Mouse (Mus musculus): Measurements from ENCODE around the gene 1700001J03Rik. TPM values are rescaled to one million over a fixed set of nuclear protein-coding genes. Genes with fewer than 3 reads are reported as not detected.
"Not testable (repeated sequence)": the region's sequence is repeated elsewhere in the genome, so short reads cannot be mapped to it uniquely, and the experiment has no call there.

Gene 1700001J03Rik
- polyA plus RNA-seq (2014; fragmentation: Nextera tagmentation; extraction: Ambion mirVana) = not detected in 2 replicates

DNA sequence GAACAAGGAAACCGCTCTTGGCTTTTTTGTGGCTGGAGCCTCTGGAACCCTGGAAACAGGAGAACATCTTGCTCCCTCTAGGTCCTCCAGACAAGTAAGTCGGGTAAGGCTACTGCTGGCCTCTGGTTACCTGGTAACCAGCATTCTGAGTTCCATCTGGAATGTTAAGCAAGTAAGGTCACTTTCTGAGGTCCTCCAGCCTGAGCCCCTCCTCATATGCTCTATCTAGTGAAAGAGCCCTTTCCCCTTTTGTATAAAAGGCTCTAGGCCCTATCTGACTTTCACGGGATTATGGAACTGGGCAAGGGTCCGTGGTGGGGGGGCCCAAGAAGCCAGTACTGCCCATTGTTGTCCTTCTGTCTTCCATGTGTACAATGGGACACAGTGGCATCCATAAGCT, at the start of gene 1700001J03Rik:
Gene 1700001J03Rik, minus strand, starts transcription at position 101 of the 400 bp plus-strand sequence.
- 74% methylated on average over 4 of the region's 4 CpGs for WGBS
- not testable (repeated sequence) for ATAC-seq (ENCODE audit: insufficient read depth)

DNA sequence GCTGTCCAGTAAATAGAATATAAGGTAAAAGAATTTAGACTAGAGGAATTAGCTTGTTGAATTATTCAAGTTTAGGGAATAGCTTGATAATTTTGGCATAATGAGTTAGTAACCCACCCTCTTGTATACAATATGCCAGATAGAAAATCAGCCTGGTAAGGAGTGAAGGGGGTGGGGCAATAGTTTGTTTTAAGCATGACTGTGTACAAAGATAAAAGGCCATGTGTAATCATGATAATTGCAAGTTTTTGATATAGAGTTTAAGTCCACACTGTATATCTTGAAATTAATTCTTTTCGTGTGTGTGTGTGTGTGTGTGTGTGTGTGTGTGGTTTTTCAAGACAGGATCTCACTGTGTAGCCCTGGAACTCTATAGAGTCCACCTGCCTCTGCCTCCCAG, 49.2 kb upstream of the 1700001J03Rik start:
- 0 out of 2 replicates have a peak, but pooled peaks cover 2% of the 10 kb centered on the region for H3K4me1 ChIP-seq (ENCODE audit: insufficient read depth)
- no peaks in the 10 kb centered on the region for H3K9me3 ChIP-seq (ENCODE audit: low read depth, low read length)
- H3K9ac ChIP-seq = no peak overlapping the region
- no peaks in the 10 kb centered on the region for H3K36me3 ChIP-seq (ENCODE audit: insufficient read depth)
- H3K4me2 ChIP-seq = no peak overlapping the region
- no peak overlapping the region for H3K27ac ChIP-seq (ENCODE audit: low read depth)
- no peak overlapping the region for H3K4me3 ChIP-seq (ENCODE audit: low read depth, low read length)
- DNase-seq = no peak
- no peak for TF ChIP-seq CTCF (IDR thresholded peaks at IDR 0.05; ENCODE audit: low read depth)
- H3K27me3 ChIP-seq (ENCODE audit: insufficient read depth, low read length) = no peaks in the 10 kb centered on the region
- WGBS = 68% methylated on average over 1 of the region's 1 CpGs
- no peak for ATAC-seq (ENCODE audit: insufficient read depth)

More for the DNA sequence above, at the start of gene 1700001J03Rik:
- not testable (repeated sequence) for H3K9me3 ChIP-seq (ENCODE audit: low read depth, low read length); H3K27ac ChIP-seq (ENCODE audit: low read depth); H3K9ac ChIP-seq; H3K27me3 ChIP-seq (ENCODE audit: insufficient read depth, low read length); H3K36me3 ChIP-seq (ENCODE audit: insufficient read depth); H3K4me1 ChIP-seq (ENCODE audit: insufficient read depth); H3K4me2 ChIP-seq; DNase-seq; H3K4me3 ChIP-seq (ENCODE audit: low read depth, low read length)

DNA sequence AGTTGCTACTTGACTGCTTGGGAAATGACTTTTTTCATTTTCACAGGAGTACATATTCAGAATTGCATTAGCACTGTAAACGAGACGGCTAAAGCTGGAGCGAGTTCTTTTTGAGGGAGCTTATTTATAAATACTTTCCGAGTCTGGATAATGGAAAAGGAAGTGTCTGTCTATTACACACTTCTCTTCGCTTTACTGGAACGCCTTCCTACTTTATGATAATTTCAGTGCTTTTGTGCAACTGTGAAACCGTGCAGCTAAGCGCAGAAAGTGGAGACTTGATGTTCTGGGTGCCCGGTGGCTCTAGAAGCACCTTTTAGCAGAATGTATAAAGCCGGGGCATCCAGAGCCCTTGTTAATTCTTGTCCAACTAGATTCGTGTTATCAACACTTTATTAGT, 47.7 kb upstream of the 1700001J03Rik start:
- DNase-seq (no peak), ATAC-seq (ENCODE audit: insufficient read depth) (no peak)
- H3K36me3 ChIP-seq (ENCODE audit: insufficient read depth) = no peaks in the 10 kb centered on the region
- H3K9me3 ChIP-seq (ENCODE audit: low read depth, low read length) = no peaks in the 10 kb centered on the region
- TF ChIP-seq CTCF (IDR thresholded peaks at IDR 0.05; ENCODE audit: low read depth) = no peak
- peak overlapping the region; percentile 79 for H3K4me3 ChIP-seq (ENCODE audit: low read depth, low read length)
- peak overlapping the region; percentile 83 for H3K9ac ChIP-seq
- 0 out of 2 replicates have a peak, but pooled peaks cover 2% of the 10 kb centered on the region for H3K4me1 ChIP-seq (ENCODE audit: insufficient read depth)
- no peak overlapping the region for H3K27ac ChIP-seq (ENCODE audit: low read depth)
- WGBS = 43% methylated on average over 11 of the region's 11 CpGs
- no peaks in the 10 kb centered on the region for H3K27me3 ChIP-seq (ENCODE audit: insufficient read depth, low read length)
- H3K4me2 ChIP-seq = peak overlapping the region; percentile 69

DNA sequence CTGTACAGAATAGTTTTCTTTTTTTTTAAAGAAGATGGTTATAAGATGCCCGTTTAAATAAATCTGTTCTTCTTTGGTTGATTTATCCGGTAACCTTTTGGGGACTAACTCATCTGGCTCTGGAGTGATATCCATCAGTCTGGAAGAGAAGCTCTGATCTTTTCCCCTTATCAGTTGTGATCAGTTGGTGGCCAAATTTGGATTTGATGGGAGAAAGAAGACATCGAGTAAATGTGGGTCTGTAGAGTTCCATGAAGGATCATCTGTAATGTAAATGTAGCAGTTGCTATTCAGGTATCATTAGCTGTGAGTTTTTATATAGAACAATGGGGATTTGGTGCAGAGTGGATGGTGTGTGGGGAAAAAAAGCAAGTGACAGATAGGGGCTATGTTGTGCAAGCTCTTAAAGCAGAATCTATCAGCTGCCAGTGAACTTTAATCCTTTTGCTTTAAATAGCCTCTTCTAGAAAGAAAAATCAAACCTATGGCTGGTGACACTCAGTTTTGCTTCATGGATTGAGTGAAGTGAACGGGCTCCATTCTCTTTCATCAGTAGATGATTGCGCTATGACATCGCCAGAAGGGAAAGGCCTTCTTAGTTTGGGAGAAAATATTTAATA, 47.1 kb upstream of the 1700001J03Rik start:
- Histone ChIP-seq H3K27ac (ENCODE audit: low read depth) (no peak overlapping the region), H3K4me2 (peak overlapping the region; percentile 69), H3K4me1 (ENCODE audit: insufficient read depth) (0 out of 2 replicates have a peak, but pooled peaks cover 2% of the 10 kb centered on the region), H3K36me3 (ENCODE audit: insufficient read depth) (no peaks in the 10 kb centered on the region), H3K9me3 (ENCODE audit: low read depth, low read length) (no peaks in the 10 kb centered on the region), H3K27me3 (ENCODE audit: insufficient read depth, low read length) (no peaks in the 10 kb centered on the region), H3K9ac (peak overlapping the region; percentile 83), H3K4me3 (ENCODE audit: low read depth, low read length) (peak overlapping the region; percentile 79)
- ATAC-seq (ENCODE audit: insufficient read depth) (no peak), DNase-seq (peak; percentile 18)
- no peak for TF ChIP-seq CTCF (IDR thresholded peaks at IDR 0.05; ENCODE audit: low read depth)
- WGBS = 28% methylated on average over 6 of the region's 6 CpGs

DNA sequence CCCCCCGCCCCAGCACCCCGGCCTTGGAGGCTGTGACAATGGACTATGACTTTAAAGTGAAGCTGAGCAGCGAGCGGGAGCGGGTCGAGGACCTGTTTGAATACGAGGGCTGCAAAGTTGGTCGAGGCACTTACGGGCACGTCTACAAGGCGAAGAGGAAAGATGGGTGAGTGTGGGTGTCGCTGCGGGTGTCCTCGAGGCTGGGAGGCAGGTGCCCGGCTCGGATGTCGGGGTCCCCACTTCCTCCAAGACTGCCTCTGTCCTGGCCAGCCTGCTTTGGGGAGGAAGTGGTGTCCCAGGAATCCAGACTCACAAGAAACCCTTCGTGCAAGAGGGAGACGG, 46.5 kb upstream of the 1700001J03Rik start:
- Histone ChIP-seq H3K9me3 (ENCODE audit: low read depth, low read length) (no peaks in the 10 kb centered on the region), H3K4me3 (ENCODE audit: low read depth, low read length) (peak overlapping the region; percentile 79), H3K27ac (ENCODE audit: low read depth) (peak overlapping the region; percentile 96), H3K4me2 (peak overlapping the region; percentile 69), H3K27me3 (ENCODE audit: insufficient read depth, low read length) (no peaks in the 10 kb centered on the region), H3K9ac (peak overlapping the region; percentile 83), H3K36me3 (ENCODE audit: insufficient read depth) (no peaks in the 10 kb centered on the region), H3K4me1 (ENCODE audit: insufficient read depth) (0 out of 2 replicates have a peak, but pooled peaks cover 2% of the 10 kb centered on the region)
- DNase-seq (peak; percentile 43), ATAC-seq (ENCODE audit: insufficient read depth) (no peak)
- WGBS = under 1% methylated on average over 19 of the region's 19 CpGs
- TF ChIP-seq CTCF (IDR thresholded peaks at IDR 0.05; ENCODE audit: low read depth) = no peak

DNA sequence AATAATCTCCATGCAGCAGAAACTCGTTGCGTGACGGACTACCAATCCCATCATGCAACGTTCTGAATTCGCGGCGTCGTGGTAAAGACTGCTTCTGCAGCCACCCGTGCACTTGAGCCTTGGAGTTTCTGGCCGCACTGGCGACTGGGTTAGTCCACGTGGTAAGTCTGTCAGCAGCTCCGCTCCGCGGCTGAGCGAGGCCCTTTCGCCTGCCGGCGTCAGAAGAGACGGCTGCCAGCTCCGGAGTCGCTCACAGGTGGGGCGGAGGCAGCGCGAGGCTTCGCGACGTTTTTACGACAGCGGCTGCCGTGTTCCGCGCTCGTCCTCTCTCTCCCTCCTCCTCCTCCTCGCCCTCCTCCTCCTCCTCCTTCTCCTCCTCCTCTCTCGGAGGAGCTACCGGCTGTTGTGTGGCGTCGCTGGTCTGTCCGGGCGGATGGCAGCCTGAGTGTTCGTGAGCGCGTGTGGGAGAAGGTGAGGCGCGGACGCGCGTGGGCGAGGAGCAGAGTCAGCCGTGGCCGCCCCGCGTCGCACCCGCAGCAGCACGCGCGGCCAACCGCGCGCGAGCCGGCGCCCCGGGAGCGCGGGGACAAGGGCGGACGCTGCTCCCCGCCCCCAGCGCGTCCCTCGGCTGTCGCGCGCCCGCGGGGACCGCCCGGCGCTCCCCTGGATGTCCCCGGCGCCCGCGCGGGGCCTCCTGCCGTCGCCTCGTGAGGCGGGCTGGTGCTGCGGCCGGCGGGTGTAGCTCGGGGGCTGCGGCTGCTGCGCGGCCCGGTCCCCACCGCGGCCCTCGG, 46.0 kb upstream of the 1700001J03Rik start, which contains the start of gene Cdk8:
Gene Cdk8, plus strand, starts transcription at position 367 of the 791 bp plus-strand sequence.
- 0 out of 2 replicates have a peak, but pooled peaks cover 2% of the 10 kb centered on the region for H3K4me1 ChIP-seq (ENCODE audit: insufficient read depth)
- H3K36me3 ChIP-seq (ENCODE audit: insufficient read depth) = no peaks in the 10 kb centered on the region
- under 1% methylated on average over 85 of the region's 102 CpGs for WGBS
- DNase-seq = peak; percentile 97
- H3K9ac ChIP-seq = peak within 1 kb of the TSS; percentile 83
- H3K4me3 ChIP-seq (ENCODE audit: low read depth, low read length) = peak within 1 kb of the TSS; percentile 79
- ATAC-seq (ENCODE audit: insufficient read depth) = peak; percentile 90
- H3K9me3 ChIP-seq (ENCODE audit: low read depth, low read length) = no peaks in the 10 kb centered on the region
- H3K4me2 ChIP-seq = peak within 1 kb of the TSS; percentile 69
- no peak for TF ChIP-seq CTCF (IDR thresholded peaks at IDR 0.05; ENCODE audit: low read depth)
- H3K27me3 ChIP-seq (ENCODE audit: insufficient read depth, low read length) = no peaks in the 10 kb centered on the region
- peak within 1 kb of the TSS; percentile 96 for H3K27ac ChIP-seq (ENCODE audit: low read depth)

All from lung, embryonic 14.5 days (tissue).